Mouse (Mus musculus): ENCODE results near the gene Ciita. TPM values are rescaled to one million over a fixed set of nuclear protein-coding genes. Genes with fewer than 3 reads are reported as not detected.

The Ciita gene
- polyA plus RNA-seq (2021; fragmentation: Nextera tagmentation): 0.04 TPM in 1 of 2 replicates, not detected in the other
- long read RNA-seq, experiment 1, partial matches to known transcripts: 1 of 1 reads
- long read RNA-seq, experiment 1, other reads (novel, unspliced or antisense): 0 of 1 reads
- long read RNA-seq, experiment 2, partial matches to known transcripts: 0 of 2 reads
- long read RNA-seq, experiment 2, other reads (novel, unspliced or antisense): 1 of 2 reads

DNA sequence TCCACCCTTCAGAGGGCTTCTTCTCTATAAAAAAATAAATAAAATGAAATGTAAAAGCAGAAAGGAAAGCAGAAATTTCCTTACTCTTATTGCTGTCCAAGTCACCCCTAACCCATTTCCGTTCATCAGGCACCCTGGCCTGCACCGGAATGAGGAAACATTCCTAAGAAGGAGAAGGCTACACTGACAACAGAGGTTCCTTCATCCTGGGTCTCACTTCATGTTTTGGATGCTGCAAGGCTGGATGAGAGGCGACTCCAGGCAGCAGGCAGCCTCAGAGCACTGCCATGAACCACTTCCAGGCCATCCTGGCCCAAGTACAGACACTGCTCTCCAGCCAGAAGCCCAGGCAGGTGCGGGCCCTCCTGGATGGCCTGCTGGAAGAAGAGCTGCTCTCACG, at the start of gene Ciita:
Gene Ciita, plus strand, starts transcription at position 203 of the 400 bp plus-strand sequence.

GRCm38 (mm10) chr16:10447264-10447594, 32.6 kb upstream of the Ciita start, which contains the start of gene Tvp23a:
Gene Tvp23a (minus strand): TSS chr16:10447362.

GRCm38 (mm10) chr16:10542698-10543365, 63.0 kb downstream of the Ciita start, which contains the start of gene Dexi:
Gene Dexi (minus strand): TSS chr16:10543054.

DNA sequence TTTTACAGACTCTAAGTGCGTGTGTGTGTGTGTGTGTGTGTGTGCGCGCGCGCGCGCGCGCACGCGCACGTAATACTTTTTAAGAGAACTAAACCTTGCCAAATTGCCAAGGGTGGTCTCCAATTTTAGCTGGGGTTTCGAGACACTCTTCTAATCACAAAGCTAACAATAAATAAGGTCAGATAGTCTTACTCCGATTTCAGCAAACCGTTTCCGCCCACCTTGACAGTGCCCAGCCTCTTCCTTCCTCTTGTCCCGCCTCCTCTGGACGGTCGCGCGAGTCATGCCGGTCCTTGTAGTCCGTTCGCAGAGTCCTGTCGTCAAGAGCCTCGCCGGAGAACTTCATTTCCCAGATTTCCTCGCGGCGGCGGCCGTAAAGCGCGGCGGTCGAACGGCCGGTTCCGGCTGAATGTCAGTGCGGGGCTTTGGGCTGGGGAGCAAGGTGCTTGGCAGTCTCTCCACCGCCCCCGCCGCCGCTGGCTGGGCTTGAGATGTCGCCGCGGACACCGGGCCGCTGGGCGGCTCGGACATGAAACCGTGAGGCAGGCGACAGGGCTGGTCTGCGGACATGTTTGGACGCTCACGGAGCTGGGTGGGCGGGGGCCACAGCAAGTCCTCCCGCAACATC, 65.2 kb downstream of the Ciita start, which contains the start of gene Clec16a:
Gene Clec16a, plus strand, starts transcription at position 345 of the 628 bp plus-strand sequence.

Other genes with a start within 250 kb of the Ciita start
- gene Emp2, start 166.1 kb upstream of the Ciita start, polyA plus RNA-seq (2021; fragmentation: Nextera tagmentation): 12.1 and 13.7 TPM in 2 replicates
- 9.8 and 11.6 TPM in 2 replicates for gene Tekt5, start 84.6 kb upstream of the Ciita start, polyA plus RNA-seq (2021; fragmentation: Nextera tagmentation)
- gene Nubp1, start 68.1 kb upstream of the Ciita start, polyA plus RNA-seq (2021; fragmentation: Nextera tagmentation): 15.4 and 17.3 TPM in 2 replicates
- gene Tvp23a, start 32.7 kb upstream of the Ciita start, polyA plus RNA-seq (2021; fragmentation: Nextera tagmentation): 7.8 and 8.7 TPM in 2 replicates
- gene Dexi, start 63.0 kb downstream of the Ciita start, polyA plus RNA-seq (2021; fragmentation: Nextera tagmentation): 8.4 and 8.9 TPM in 2 replicates
- gene Clec16a, start 65.3 kb downstream of the Ciita start, polyA plus RNA-seq (2021; fragmentation: Nextera tagmentation): 28.5 and 29.0 TPM in 2 replicates